Mouse (Mus musculus) forebrain, embryonic 16.5 days (tissue): ENCODE data around the gene Ppp2r5a. TPM values are rescaled to one million over a fixed set of nuclear protein-coding genes. Genes with fewer than 3 reads are reported as not detected.

Experiments used
- ATAC-seq: fragments of 200-750 bp; cut with Nextera tagmentation; 2 replicates; pipeline ENCODE4 v1.8.0; 2017; ENCODE audit warnings: mild to moderate bottlenecking, moderate library complexity
- H3K27ac ChIP-seq: fragments of 300-500 bp; sonication (generic); 2 replicates; pipeline ENCODE4 v1.5.1; 2014; ENCODE audit warnings: low read length, control low read depth
- H3K27me3 ChIP-seq: fragments of 300-500 bp; sonication (generic); replicated peaks from 2 replicates; pipeline ENCODE4 v1.6.1; 2014; ENCODE audit warnings: low read length; ENCODE audit not compliant: control insufficient read depth, insufficient read depth
- H3K36me3 ChIP-seq: fragments of 300-500 bp; sonication (generic); 2 replicates; pipeline ENCODE4 v1.6.1; 2014; ENCODE audit not compliant: control insufficient read depth, insufficient read depth
- H3K4me1 ChIP-seq: fragments of 300-500 bp; sonication (generic); replicated peaks from 2 replicates; pipeline ENCODE4 v1.6.1; 2014; ENCODE audit warnings: low read length; ENCODE audit not compliant: control insufficient read depth, insufficient read depth
- H3K4me2 ChIP-seq: fragments of 300-500 bp; sonication (generic); 2 replicates; pipeline ENCODE4 v1.6.1; 2014; ENCODE audit warnings: mild to moderate bottlenecking, low read length, control low read depth
- H3K4me3 ChIP-seq: fragments of 300-500 bp; sonication (generic); replicated peaks from 2 replicates; pipeline ENCODE4 v1.5.1; 2014; ENCODE audit warnings: mild to moderate bottlenecking, low read length, control low read depth
- H3K9ac ChIP-seq: fragments of 300-500 bp; sonication (generic); replicated peaks from 2 replicates; pipeline ENCODE4 v1.6.1; 2014; ENCODE audit warnings: low read depth, low read length, control low read depth
- H3K9me3 ChIP-seq: fragments of 300-500 bp; sonication (generic); 2 replicates; pipeline ENCODE4 v1.6.1; 2016; ENCODE audit warnings: low read length; ENCODE audit not compliant: control insufficient read depth
- WGBS: fragments of 180-500 bp; shearing (Covaris S2); extraction: QIAGEN DNeasy Blood & Tissue Kit; methylation state at CpG from one replicate; pipeline ENCODE4 v1.1.7; 2014; 5-methylcytosine and 5-hydroxymethylcytosine counted together
- polyA plus RNA-seq: library from polyadenylated mRNA; unstranded; fragments of >200 nt; fragmentation: Nextera tagmentation; extraction: Ambion mirVana; gene quantifications from 2 replicates; pipeline ENCODE4 v1.2.1, GENCODE M21; 2015

The Ppp2r5a gene
- polyA plus RNA-seq, 1 experiment from 2014 or later, result 8.7 TPM

- Histone ChIP-seq H3K4me1 (peaks cover 4% of the 10 kb centered on the region), H3K9ac (no peak overlapping the region), H3K36me3 (peaks cover 19% of the 10 kb centered on the region), H3K4me2 (no peak overlapping the region), H3K9me3 (no peaks in the 10 kb centered on the region), H3K4me3 (no peak overlapping the region), H3K27ac (no peak overlapping the region), H3K27me3 (no peaks in the 10 kb centered on the region)
- no peak for ATAC-seq
- 75% methylated on average over 23 of the region's 23 CpGs for WGBS
Observed at GRCm38 (mm10) chr1:191349486-191350037, 53.5 kb downstream of the Ppp2r5a start.

GRCm38 (mm10) chr1:191348996-191349395, 54.1 kb downstream of the Ppp2r5a start:
- H3K4me1 ChIP-seq, result peaks cover 4% of the 10 kb centered on the region
- no peak overlapping the region for H3K27ac ChIP-seq
- 56% methylated on average over 5 of the region's 5 CpGs for WGBS
- no peaks in the 10 kb centered on the region for H3K27me3 ChIP-seq
- H3K4me2 ChIP-seq, result no peak overlapping the region
- no peak for ATAC-seq
- H3K9me3 ChIP-seq, result no peaks in the 10 kb centered on the region
- H3K36me3 ChIP-seq, result peaks cover 20% of the 10 kb centered on the region
- no peak overlapping the region for H3K4me3 ChIP-seq
- no peak overlapping the region for H3K9ac ChIP-seq

GRCm38 (mm10) chr1:191348592-191348991, 54.5 kb downstream of the Ppp2r5a start:
- ATAC-seq, result no peak
- Histone ChIP-seq H3K36me3 (peaks cover 22% of the 10 kb centered on the region), H3K9ac (no peak overlapping the region), H3K9me3 (no peaks in the 10 kb centered on the region), H3K27me3 (no peaks in the 10 kb centered on the region), H3K4me3 (no peak overlapping the region), H3K27ac (no peak overlapping the region), H3K4me1 (peaks cover 4% of the 10 kb centered on the region), H3K4me2 (no peak overlapping the region)
- 89% methylated on average over 2 of the region's 2 CpGs for WGBS

- Histone ChIP-seq H3K4me2 (no peak overlapping the region), H3K9me3 (no peaks in the 10 kb centered on the region), H3K27me3 (no peaks in the 10 kb centered on the region), H3K4me1 (no peaks in the 10 kb centered on the region), H3K27ac (no peak overlapping the region), H3K9ac (no peak overlapping the region), H3K36me3 (peaks cover 27% of the 10 kb centered on the region), H3K4me3 (no peak overlapping the region)
- 92% methylated on average over 8 of the region's 8 CpGs for WGBS
- no peak for ATAC-seq
Observed at GRCm38 (mm10) chr1:191347602-191348001, 55.5 kb downstream of the Ppp2r5a start.

GRCm38 (mm10) chr1:191340530-191340929, 62.5 kb downstream of the Ppp2r5a start:
- peaks cover 52% of the 10 kb centered on the region for H3K36me3 ChIP-seq
- WGBS, result 87% methylated on average over 4 of the region's 4 CpGs
- no peak overlapping the region for H3K9ac ChIP-seq
- no peaks in the 10 kb centered on the region for H3K27me3 ChIP-seq
- no peak overlapping the region for H3K4me2 ChIP-seq
- no peak overlapping the region for H3K4me3 ChIP-seq
- no peak overlapping the region for H3K27ac ChIP-seq
- H3K4me1 ChIP-seq, result no peaks in the 10 kb centered on the region
- ATAC-seq, result no peak
- H3K9me3 ChIP-seq, result no peaks in the 10 kb centered on the region

GRCm38 (mm10) chr1:191339876-191340275, 63.2 kb downstream of the Ppp2r5a start:
- ATAC-seq, result no peak
- 86% methylated on average over 2 of the region's 2 CpGs for WGBS

GRCm38 (mm10) chr1:191334500-191334899, 68.6 kb downstream of the Ppp2r5a start:
- no peak for ATAC-seq
- H3K9me3 ChIP-seq, result no peaks in the 10 kb centered on the region
- no peaks in the 10 kb centered on the region for H3K4me1 ChIP-seq
- WGBS, result 85% methylated on average over 5 of the region's 5 CpGs
- no peak overlapping the region for H3K27ac ChIP-seq
- H3K27me3 ChIP-seq, result no peaks in the 10 kb centered on the region
- H3K4me3 ChIP-seq, result no peak overlapping the region
- no peak overlapping the region for H3K4me2 ChIP-seq
- no peak overlapping the region for H3K9ac ChIP-seq
- peaks cover 21% of the 10 kb centered on the region for H3K36me3 ChIP-seq

More at GRCm38 (mm10) chr1:191339876-191340275, 63.2 kb downstream of the Ppp2r5a start:
- Histone ChIP-seq H3K4me2 (no peak overlapping the region), H3K27ac (no peak overlapping the region), H3K27me3 (no peaks in the 10 kb centered on the region), H3K36me3 (peaks cover 52% of the 10 kb centered on the region), H3K4me1 (no peaks in the 10 kb centered on the region), H3K9me3 (no peaks in the 10 kb centered on the region), H3K9ac (no peak overlapping the region), H3K4me3 (no peak overlapping the region)

GRCm38 (mm10) chr1:191330356-191330755, 72.7 kb downstream of the Ppp2r5a start:
- no peak for ATAC-seq
- Histone ChIP-seq H3K4me3 (no peak overlapping the region), H3K4me1 (peaks cover 27% of the 10 kb centered on the region), H3K27ac (no peak overlapping the region), H3K9ac (no peak overlapping the region), H3K9me3 (no peaks in the 10 kb centered on the region), H3K4me2 (no peak overlapping the region), H3K36me3 (peaks cover 6% of the 10 kb centered on the region; the same call in 1 of the 2 replicates), H3K27me3 (no peaks in the 10 kb centered on the region)
- WGBS, result 85% methylated on average over 4 of the region's 4 CpGs

- no peak for ATAC-seq
- no peak overlapping the region for H3K9ac ChIP-seq
- H3K27ac ChIP-seq, result no peak overlapping the region
- H3K4me2 ChIP-seq, result peak overlapping the region; percentile 24
- H3K9me3 ChIP-seq, result no peaks in the 10 kb centered on the region
- peaks cover 29% of the 10 kb centered on the region for H3K4me1 ChIP-seq
- no peak overlapping the region for H3K4me3 ChIP-seq
- H3K27me3 ChIP-seq, result no peaks in the 10 kb centered on the region
- H3K36me3 ChIP-seq, result no peaks in the 10 kb centered on the region
- WGBS, result 61% methylated on average over 8 of the region's 8 CpGs
Observed at GRCm38 (mm10) chr1:191328019-191328441, 75.0 kb downstream of the Ppp2r5a start.

GRCm38 (mm10) chr1:191327258-191327657, 75.8 kb downstream of the Ppp2r5a start:
- Histone ChIP-seq H3K36me3 (no peaks in the 10 kb centered on the region), H3K4me1 (peaks cover 29% of the 10 kb centered on the region), H3K27ac (no peak overlapping the region), H3K4me3 (peak overlapping the region; percentile 83), H3K4me2 (peak overlapping the region; percentile 81), H3K9me3 (no peaks in the 10 kb centered on the region), H3K27me3 (no peaks in the 10 kb centered on the region), H3K9ac (peak overlapping the region; percentile 94)
- ATAC-seq, result no peak
- WGBS, result 84% methylated on average over 8 of the region's 8 CpGs
